Comparison of ENCODE assay signal across 14 mouse cellular contexts in genomic region chr3:116940804-116941558, GRCm38 (mm10). TPM values are rescaled to one million over a fixed set of nuclear protein-coding genes. Genes with fewer than 3 reads are reported as not detected.
DNase-seq lines count a peak whose midpoint lies in the region; ATAC-seq and TF ChIP-seq lines count a peak whose summit lies in the region.
"Had no signal": no experiment of that assay in that cellular context is flagged by ENCODE, and none has a peak within 500 bp of the region (broad histone marks: within the 10 kb centered on the region; RNA-seq: fewer than 3 reads in every experiment).

No protein-coding gene starts in this region.

- H3K4me3 ChIP-seq in heart, embryonic 16.5 days (ENCODE audit: low read length): no peak overlapping the region
- no peak overlapping the region for H3K4me3 ChIP-seq in heart, embryonic 11.5 days (ENCODE audit: low read depth, low read length)
- H3K4me3 ChIP-seq in lung, embryonic 14.5 days (ENCODE audit: low read depth, low read length): no peak overlapping the region
- no peak overlapping the region for H3K4me3 ChIP-seq in lung, adult 2 months (replicated peaks; ENCODE audit: extremely low read depth, low read depth, low read length)

- no peak for TF ChIP-seq CTCF in lung, embryonic 14.5 days (IDR thresholded peaks at IDR 0.05; ENCODE audit: low read depth)
- TF ChIP-seq CTCF in lung, adult 2 months (IDR thresholded peaks at IDR 0.05; ENCODE audit: insufficient read depth, low read length): no peak

- H3K27me3 ChIP-seq in heart, embryonic 16.5 days (ENCODE audit: control insufficient read depth, insufficient read depth, low read length): no peaks in the 10 kb centered on the region
- no peaks in the 10 kb centered on the region for H3K27me3 ChIP-seq in heart, embryonic 11.5 days (ENCODE audit: control insufficient read depth, insufficient read depth, low read length)
- H3K27me3 ChIP-seq in lung, embryonic 14.5 days (ENCODE audit: insufficient read depth, low read length): no peaks in the 10 kb centered on the region

- peak; percentile 30; the same call in 1 of the 2 replicates for ATAC-seq in heart, embryonic 16.5 days (replicated peaks; ENCODE audit: extremely low read depth, insufficient read depth, low FRiP score)
- ATAC-seq in heart, embryonic 11.5 days (replicated peaks; ENCODE audit: insufficient number of reproducible peaks, low FRiP score, low TSS enrichment): no peak
- ATAC-seq in lung, embryonic 14.5 days (ENCODE audit: insufficient read depth): no peak
- ATAC-seq: CD4-positive, CD25-positive, alpha-beta regulatory T cell, adult 4 months had no signal

- peak overlapping the region; percentile 47 for H3K27ac ChIP-seq in heart, embryonic 16.5 days (ENCODE audit: low read length)
- no peak overlapping the region for H3K27ac ChIP-seq in heart, embryonic 11.5 days (ENCODE audit: low read depth, low read length)
- no peak overlapping the region for H3K27ac ChIP-seq in lung, embryonic 14.5 days (ENCODE audit: low read depth)
- H3K27ac ChIP-seq: liver, embryonic 14.5 days had no signal

- 51% methylated on average over 10 of the region's 10 CpGs for WGBS in heart, embryonic 16.5 days
- 75% methylated on average over 10 of the region's 10 CpGs for WGBS in heart, embryonic 11.5 days (ENCODE audit: insufficient replicate concordance)
- WGBS in lung, embryonic 14.5 days: 54% methylated on average over 10 of the region's 10 CpGs
- 58% methylated on average over 10 of the region's 10 CpGs for WGBS in lung, adult 2 months

- H3K9ac ChIP-seq in heart, embryonic 16.5 days (ENCODE audit: low read length): no peak overlapping the region
- no peak overlapping the region for H3K9ac ChIP-seq in heart, embryonic 11.5 days (ENCODE audit: low read depth, low read length)
- no peak overlapping the region for H3K9ac ChIP-seq in lung, embryonic 14.5 days
- H3K9ac ChIP-seq: liver, embryonic 14.5 days had no signal

- H3K4me1 ChIP-seq in heart, embryonic 16.5 days (ENCODE audit: control insufficient read depth, insufficient read depth, low read length): peaks cover 28% of the 10 kb centered on the region
- H3K4me1 ChIP-seq in heart, embryonic 11.5 days (ENCODE audit: control insufficient read depth, insufficient read depth, low read length): peaks cover 11% of the 10 kb centered on the region
- H3K4me1 ChIP-seq in lung, embryonic 14.5 days (ENCODE audit: insufficient read depth): no peaks in the 10 kb centered on the region
- H3K4me1 ChIP-seq in lung, adult 2 months (ENCODE audit: control insufficient read depth, insufficient read depth, low read length): peaks cover 6% of the 10 kb centered on the region

- H3K4me2 ChIP-seq in heart, embryonic 16.5 days (ENCODE audit: low read depth, low read length): 0 out of 2 replicates have a peak overlapping the region, but pooled peaks have one; percentile 2
- H3K4me2 ChIP-seq in heart, embryonic 11.5 days: no peak overlapping the region
- H3K4me2 ChIP-seq in lung, embryonic 14.5 days: no peak overlapping the region

- DNase-seq in lung, embryonic 14.5 days: peak; percentile 28
- DNase-seq in lung, adult 2 months: no peak
- peak; percentile 25 to 66 for DNase-seq in left cerebral cortex, adult 9 months (ENCODE audit: low spot score in 2 of 2)
- DNase-seq in telencephalon, adult 2 months (ENCODE audit: low read depth, low spot score): peak; percentile 74
- no peak for DNase-seq in retina, embryonic 14.5 days (ENCODE audit: low spot score)
- DNase-seq: adrenal gland, postnatal 36 days; cerebellum, adult 2 months; gastrocnemius, postnatal 10 days; kidney, postnatal 25 days; thymus, adult 18-20 months had no signal

- no peak for TF ChIP-seq POLR2A in lung, adult 2 months (IDR thresholded peaks at IDR 0.05; ENCODE audit: borderline replicate concordance, extremely low read depth, low read depth, low read length)

- peaks cover 3% of the 10 kb centered on the region; the same call in 1 of the 2 replicates for H3K36me3 ChIP-seq in heart, embryonic 16.5 days (ENCODE audit: control insufficient read depth, insufficient read depth)
- no peaks in the 10 kb centered on the region for H3K36me3 ChIP-seq in heart, embryonic 11.5 days (ENCODE audit: control insufficient read depth, insufficient read depth, low read length)
- H3K36me3 ChIP-seq in lung, embryonic 14.5 days (ENCODE audit: insufficient read depth): no peaks in the 10 kb centered on the region

- 0 out of 2 replicates have a peak, but pooled peaks cover 4% of the 10 kb centered on the region for H3K9me3 ChIP-seq in heart, embryonic 16.5 days (replicated peaks; ENCODE audit: control insufficient read depth, low read length)
- H3K9me3 ChIP-seq in heart, embryonic 11.5 days (replicated peaks; ENCODE audit: control insufficient read depth, low read length): no peaks in the 10 kb centered on the region
- H3K9me3 ChIP-seq in lung, embryonic 14.5 days (ENCODE audit: low read depth, low read length): no peaks in the 10 kb centered on the region

RNA-seq across cellular contexts. Expression of gene 4930455H04Rik, which starts 27.1 kb away (rescaled TPM):
- 0.14 TPM in 1 of 2 replicates, not detected in the other for polyA plus RNA-seq in heart, embryonic 16.5 days (2015; fragmentation: Nextera tagmentation; extraction: Ambion mirVana)
- not detected in 2 replicates for polyA plus RNA-seq in heart, embryonic 11.5 days (2014; fragmentation: Nextera tagmentation; extraction: Ambion mirVana)
- polyA plus RNA-seq in lung, embryonic 14.5 days (2014; fragmentation: Nextera tagmentation; extraction: Ambion mirVana): not detected in 2 replicates
- polyA plus RNA-seq in lung, adult 2 months (2012; rRNA removed): not detected in 2 replicates
- polyA plus RNA-seq: CD4-positive, CD25-positive, alpha-beta regulatory T cell, adult 4 months; cerebellum, adult 2 months; liver, embryonic 14.5 days had no signal

RNA-seq across cellular contexts. Expression of gene Palmd, which starts 27.8 kb away (rescaled TPM):
- 16.3 and 19.8 TPM in 2 replicates for polyA plus RNA-seq in heart, embryonic 16.5 days (2015; fragmentation: Nextera tagmentation; extraction: Ambion mirVana)
- 10.4 and 11.1 TPM in 2 replicates for polyA plus RNA-seq in heart, embryonic 11.5 days (2014; fragmentation: Nextera tagmentation; extraction: Ambion mirVana)
- polyA plus RNA-seq in lung, embryonic 14.5 days (2014; fragmentation: Nextera tagmentation; extraction: Ambion mirVana): 4.9 and 7.2 TPM in 2 replicates
- 5.6 and 10.5 TPM in 2 replicates for polyA plus RNA-seq in lung, adult 2 months (2012; rRNA removed)

Comparison
In these comparisons a context has a peak if more than half of its experiments do, and no peak if none do; other contexts are left out.
1. DNase-seq: peak in lung, embryonic 14.5 days (single experiment), left cerebral cortex, adult 9 months (2 of 2) and telencephalon, adult 2 months (single experiment); none in lung, adult 2 months (single experiment) and retina, embryonic 14.5 days (single experiment).